Mouse (Mus musculus) brain, embryonic 18.5 days (tissue): Measurements from ENCODE around the gene Tmprss4.
A peak's percentile ranks its signal among the peaks of the same experiment; 100 is the strongest.

Source experiments
- DNase-seq: peaks from one replicate; pipeline ENCODE4 v3.0.0-alpha.2; 2012; ENCODE audit warnings: low read depth, low spot score

Tmprss4 gene

GRCm38 (mm10) chr9:45196125-45196830 lies 7.6 kb downstream of the Tmprss4 start:
- DNase-seq: no peak

DNA sequence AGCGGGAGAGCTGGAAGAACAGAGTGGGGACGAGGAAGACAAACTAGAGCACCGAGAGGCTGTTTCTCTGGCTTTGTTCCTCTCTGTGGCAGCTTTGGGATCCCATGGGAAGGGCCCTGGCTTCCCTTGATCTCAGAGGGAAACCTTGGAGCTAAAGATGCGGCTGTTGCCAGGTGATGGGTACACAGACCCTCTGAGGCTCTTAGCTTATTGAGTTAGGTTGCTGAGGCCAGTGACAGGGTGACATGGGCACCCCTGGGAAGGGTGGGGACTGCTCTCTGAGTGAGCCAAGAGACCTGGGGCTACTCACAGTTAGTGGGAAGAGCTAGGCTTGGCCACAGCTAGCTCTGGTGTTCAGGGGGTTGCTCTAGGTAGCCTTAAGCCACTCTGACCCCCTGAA lies 8.4 kb downstream of the Tmprss4 start:
- no peak for DNase-seq

- no peak for DNase-seq
Measured at GRCm38 (mm10) chr9:45189661-45190174, 14.2 kb downstream of the Tmprss4 start.

- no peak for DNase-seq
Measured at GRCm38 (mm10) chr9:45188570-45189563, 15.0 kb downstream of the Tmprss4 start.

- DNase-seq: no peak
Measured at GRCm38 (mm10) chr9:45185250-45185649, 18.6 kb downstream of the Tmprss4 start.

DNA sequence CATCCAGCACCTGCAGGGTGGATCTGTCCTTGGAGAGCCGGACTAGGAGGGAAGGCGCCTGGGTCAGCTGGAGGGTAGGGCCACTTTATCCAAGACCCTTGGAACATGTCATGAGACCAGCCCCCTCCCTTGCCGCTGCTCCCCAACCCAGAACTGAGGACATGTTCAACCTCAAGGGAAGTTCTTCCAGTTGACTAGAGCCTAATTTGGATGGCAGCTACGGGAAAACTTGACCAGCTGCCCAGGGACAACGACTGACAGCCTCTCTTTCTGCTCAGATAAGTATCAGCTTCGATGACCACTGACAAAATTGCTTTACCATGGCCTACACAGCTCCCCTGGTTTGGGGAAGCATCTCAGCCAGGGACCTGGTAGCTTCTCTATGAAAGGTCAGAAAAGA lies 20.6 kb downstream of the Tmprss4 start:
- DNase-seq: no peak

DNA sequence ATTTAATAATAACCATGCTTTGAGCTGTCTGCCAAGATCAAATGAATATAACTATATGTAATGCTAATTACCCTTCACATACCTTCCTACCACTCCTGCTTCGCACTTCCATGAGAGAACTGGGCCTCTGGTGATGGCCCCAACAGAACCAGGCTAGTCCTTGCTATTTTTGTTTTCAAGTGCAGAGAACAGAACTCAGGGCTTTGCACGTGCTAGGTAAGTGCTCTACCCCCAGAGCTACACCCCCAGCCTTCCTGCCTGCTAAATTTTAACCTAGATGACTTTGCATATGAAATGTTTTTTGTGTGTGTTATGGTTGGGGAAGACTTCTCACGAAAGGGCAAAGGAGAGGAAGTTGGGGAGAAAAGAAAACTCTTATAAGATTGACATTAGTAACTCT lies 21.4 kb downstream of the Tmprss4 start:
- DNase-seq: no peak

DNA sequence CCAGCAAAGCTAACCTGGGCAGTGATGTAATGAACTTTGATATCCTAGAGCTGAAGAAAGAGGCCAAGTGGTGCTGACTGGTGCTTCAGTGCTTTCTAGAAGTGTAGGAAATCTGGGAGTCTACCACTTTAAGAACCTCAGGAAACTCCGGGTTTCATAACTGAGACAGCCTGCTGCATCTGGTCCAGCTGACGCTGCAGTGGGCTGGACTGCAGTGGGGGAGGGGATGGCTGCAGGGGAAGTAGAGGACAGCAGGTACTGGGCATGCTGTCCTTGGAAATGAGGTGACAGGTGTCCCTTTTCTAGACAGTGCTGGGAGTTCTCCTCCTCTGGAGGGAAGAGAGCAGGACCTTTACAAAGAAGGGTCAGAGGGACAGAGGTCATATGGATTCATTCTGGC lies 22.1 kb downstream of the Tmprss4 start, which contains the start of gene BC049352:
TSS of gene BC049352 (plus strand) at position 238 of the 400 bp plus-strand sequence.
- no peak for DNase-seq

DNA sequence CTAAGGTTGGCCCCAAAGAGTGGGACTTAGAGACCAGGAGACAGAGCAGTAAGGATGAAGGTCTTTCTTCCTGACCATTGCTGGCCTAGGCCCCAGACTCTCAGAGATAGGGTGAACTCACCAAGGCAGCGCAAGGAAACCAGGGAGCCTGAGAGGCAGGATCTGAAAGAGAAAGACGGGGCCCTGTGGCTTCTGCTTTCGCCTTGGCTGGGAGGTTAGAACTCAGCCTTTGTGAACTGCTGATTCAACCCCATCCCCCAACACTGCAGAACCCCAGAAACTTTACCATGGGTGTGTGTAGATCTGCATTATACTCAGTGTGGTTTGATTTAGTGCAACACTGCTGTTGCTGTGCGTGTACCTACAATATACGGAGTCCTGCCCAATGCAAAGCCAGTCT lies 24.6 kb downstream of the Tmprss4 start:
- DNase-seq: no peak

DNA sequence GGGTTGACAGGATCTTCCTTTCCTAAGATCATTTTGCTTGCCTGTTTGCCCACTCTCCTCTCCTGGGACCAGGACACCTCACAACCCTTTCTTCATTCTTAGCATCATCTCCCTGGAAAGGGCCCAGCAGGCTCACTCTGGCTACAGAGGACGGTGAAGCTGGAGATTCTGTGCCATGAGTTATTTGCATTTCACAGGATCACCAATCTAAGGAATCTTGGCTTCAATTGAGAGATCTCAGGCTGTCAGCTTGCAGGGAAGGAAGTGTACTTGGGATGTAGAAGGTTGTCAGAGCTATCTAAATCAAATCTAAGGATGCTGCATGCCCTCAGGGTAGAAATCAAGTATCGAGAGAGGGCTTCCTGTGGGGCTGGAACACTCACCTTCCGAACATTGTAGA lies 30.4 kb downstream of the Tmprss4 start:
- no peak for DNase-seq

DNA sequence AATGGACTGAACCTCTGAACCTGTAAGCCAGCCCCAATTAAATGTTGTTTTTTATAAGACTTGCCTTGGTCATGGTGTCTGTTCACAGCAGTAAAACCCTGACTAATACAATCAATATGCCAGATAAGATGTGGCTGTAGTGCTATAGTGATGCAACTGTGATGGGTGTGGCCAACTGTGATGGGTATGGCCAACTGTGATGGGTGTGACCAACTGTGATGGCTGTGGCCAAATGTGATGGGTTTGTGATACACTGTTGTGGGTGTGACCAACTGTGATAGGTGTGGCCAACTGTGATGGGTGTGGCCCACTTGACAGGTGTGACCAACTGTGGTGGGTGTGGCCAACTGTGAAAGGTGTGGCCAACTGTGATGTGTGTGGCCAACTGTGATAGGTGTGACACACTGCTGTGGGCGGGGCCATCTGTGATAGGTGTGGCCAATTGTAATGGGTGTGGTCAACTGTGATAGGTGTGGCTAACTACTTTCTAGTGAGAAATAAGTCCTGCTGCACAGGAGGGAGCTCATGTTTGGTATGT lies 32.8 kb downstream of the Tmprss4 start:
- DNase-seq: no peak

GRCm38 (mm10) chr9:45170150-45170549 lies 33.7 kb downstream of the Tmprss4 start:
- DNase-seq: no peak

DNA sequence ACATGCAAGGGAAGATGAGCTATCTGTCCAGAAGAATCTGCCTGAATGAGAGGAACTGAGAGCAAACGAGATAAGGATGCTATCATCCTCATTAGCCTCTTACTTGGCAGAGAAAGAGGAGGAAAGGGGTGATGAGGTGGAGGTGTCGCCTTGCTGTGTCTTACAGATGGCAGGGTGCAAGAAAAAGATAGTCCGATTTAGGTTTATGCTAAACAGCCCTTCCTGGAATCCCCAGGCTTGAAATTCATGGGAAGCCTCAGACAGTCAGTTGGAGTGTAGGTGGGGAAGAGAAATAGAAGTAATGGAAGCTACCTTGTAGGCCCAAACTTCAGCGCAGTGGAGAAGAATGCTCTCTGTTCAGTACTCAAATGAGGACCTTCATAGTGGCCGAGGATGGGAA lies 36.0 kb downstream of the Tmprss4 start:
- no peak for DNase-seq

DNA sequence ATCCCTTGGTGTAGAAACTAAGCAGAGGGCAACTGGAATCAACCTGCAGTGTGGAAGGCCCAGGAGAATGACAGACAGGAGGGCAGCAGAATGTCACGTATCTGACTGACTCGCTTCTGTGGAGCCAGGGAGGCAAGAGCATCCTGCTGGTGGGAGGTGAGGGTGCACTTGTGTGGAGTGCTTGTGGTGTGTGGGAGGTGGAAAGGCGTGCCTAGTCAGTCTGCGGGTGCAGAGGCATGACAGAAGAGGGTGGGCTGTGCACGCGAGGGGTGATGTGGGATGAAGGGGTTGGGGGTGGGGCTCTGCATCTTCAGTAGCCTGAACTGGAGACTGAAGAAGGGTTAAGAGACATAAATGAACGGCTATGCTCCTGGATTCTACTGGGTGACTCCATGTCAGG lies 50.5 kb downstream of the Tmprss4 start:
- no peak for DNase-seq

GRCm38 (mm10) chr9:45150933-45151332 lies 53.0 kb downstream of the Tmprss4 start:
- DNase-seq: no peak

DNA sequence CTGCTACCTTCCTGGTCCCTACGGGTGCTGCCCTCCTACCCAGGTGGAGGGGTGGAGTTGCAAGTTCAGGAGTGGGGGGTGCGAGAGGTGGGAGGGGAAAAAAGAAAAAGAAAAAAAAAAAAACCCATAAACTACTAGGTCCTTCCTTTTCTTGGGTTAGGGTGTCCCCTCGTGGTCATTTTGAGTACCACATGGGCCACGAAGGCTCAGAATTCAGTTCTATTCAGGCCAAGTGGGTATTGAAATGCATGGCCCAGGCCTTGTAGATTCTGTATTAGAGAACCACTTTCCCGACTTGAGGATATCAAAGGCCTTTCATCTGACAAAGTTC lies 57.7 kb downstream of the Tmprss4 start:
- DNase-seq: peak; percentile 37

DNA sequence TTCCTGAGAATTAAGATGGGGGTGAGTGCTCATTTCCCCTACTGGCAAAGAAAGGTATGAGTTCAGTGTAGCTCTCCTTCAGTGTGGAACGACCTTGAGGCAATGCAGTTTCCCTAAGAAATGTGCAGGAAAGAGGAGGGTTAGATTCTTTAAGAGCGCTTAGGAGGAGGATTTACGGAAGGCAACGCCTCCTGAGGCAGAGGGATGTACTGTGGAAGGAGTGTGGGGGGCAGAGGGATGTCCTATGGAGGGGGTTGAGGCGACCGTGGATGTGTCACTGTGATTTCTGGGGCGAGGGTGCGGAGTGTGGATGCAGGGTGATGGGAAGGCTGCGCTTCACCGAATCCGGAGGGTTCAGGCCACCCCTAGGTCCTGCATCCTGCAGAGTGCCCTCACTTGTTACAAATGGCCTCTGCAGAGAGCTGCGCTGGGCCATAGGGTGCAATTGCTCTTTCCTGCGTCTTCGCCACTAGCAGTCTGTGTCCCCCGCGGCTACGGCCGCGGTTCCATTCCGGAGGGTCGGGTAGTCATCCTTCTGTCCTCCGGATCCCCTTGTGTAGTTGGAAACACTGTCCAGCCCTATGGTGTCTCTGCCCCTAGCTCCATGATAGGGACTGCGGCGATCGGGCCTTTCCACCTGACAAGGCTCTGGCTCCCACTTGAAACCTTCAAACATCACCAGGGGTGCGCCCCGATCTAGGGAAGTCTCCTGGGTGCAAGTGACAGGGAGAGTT lies 58.2 kb downstream of the Tmprss4 start:
- DNase-seq: no peak

GRCm38 (mm10) chr9:45142686-45143085 lies 61.2 kb downstream of the Tmprss4 start:
- DNase-seq: no peak

GRCm38 (mm10) chr9:45140945-45141344 lies 62.9 kb downstream of the Tmprss4 start:
- DNase-seq: no peak

- DNase-seq: no peak
Measured at GRCm38 (mm10) chr9:45139082-45139481, 64.8 kb downstream of the Tmprss4 start.

GRCm38 (mm10) chr9:45138191-45139032 lies 65.5 kb downstream of the Tmprss4 start, which contains the start of gene Scn4b:
Scn4b (plus strand) TSS chr9:45138395.
- no peak for DNase-seq
